Mouse (Mus musculus): ENCODE results near the gene Gm20388. TPM values are rescaled to one million over a fixed set of nuclear protein-coding genes. Genes with fewer than 3 reads are reported as not detected.

Gene Gm20388
- polyA plus RNA-seq, 1 experiment from 2014 or later, result not detected

- H3K9ac ChIP-seq (ENCODE audit: low read length), result no peak overlapping the region
- no peak overlapping the region for H3K27ac ChIP-seq (ENCODE audit: low read depth, low read length)
- H3K4me2 ChIP-seq, result no peak overlapping the region
- H3K9me3 ChIP-seq (ENCODE audit: control insufficient read depth, low read length), result no peaks in the 10 kb centered on the region
- H3K27me3 ChIP-seq (ENCODE audit: control insufficient read depth, insufficient read depth, low read length), result no peaks in the 10 kb centered on the region
- H3K4me1 ChIP-seq (ENCODE audit: control insufficient read depth, insufficient read depth, low read length), result 0 out of 2 replicates have a peak, but pooled peaks cover 2% of the 10 kb centered on the region
- H3K4me3 ChIP-seq (ENCODE audit: low read depth, low read length), result no peak overlapping the region
- H3K36me3 ChIP-seq (ENCODE audit: control insufficient read depth, insufficient read depth, low read length), result no peaks in the 10 kb centered on the region
- no peak for DNase-seq (ENCODE audit: low spot score, missing footprints)
- WGBS, result 87% methylated on average over 4 of the region's 4 CpGs
- ATAC-seq (ENCODE audit: low FRiP score), result no peak
These were observed 14.8 kb downstream of the Gm20388 start for GRCm38 (mm10) chr8:119925428-119925827.

GRCm38 (mm10) chr8:119926474-119926873, 15.8 kb downstream of the Gm20388 start:
- Histone ChIP-seq H3K9ac (ENCODE audit: low read length) (no peak overlapping the region), H3K4me1 (ENCODE audit: control insufficient read depth, insufficient read depth, low read length) (0 out of 2 replicates have a peak, but pooled peaks cover 2% of the 10 kb centered on the region), H3K4me2 (no peak overlapping the region), H3K36me3 (ENCODE audit: control insufficient read depth, insufficient read depth, low read length) (no peaks in the 10 kb centered on the region), H3K27ac (ENCODE audit: low read depth, low read length) (no peak overlapping the region), H3K9me3 (ENCODE audit: control insufficient read depth, low read length) (no peaks in the 10 kb centered on the region), H3K27me3 (ENCODE audit: control insufficient read depth, insufficient read depth, low read length) (no peaks in the 10 kb centered on the region), H3K4me3 (ENCODE audit: low read depth, low read length) (no peak overlapping the region)
- no peak for DNase-seq (ENCODE audit: low spot score, missing footprints)
- 80% methylated on average over 2 of the region's 2 CpGs for WGBS
- no peak for ATAC-seq (ENCODE audit: low FRiP score)

GRCm38 (mm10) chr8:119927422-119928092, 16.9 kb downstream of the Gm20388 start:
- ATAC-seq (ENCODE audit: low FRiP score), result 0 out of 2 replicates have a peak, but pooled peaks have one; percentile 54
- Histone ChIP-seq H3K4me1 (ENCODE audit: control insufficient read depth, insufficient read depth, low read length) (0 out of 2 replicates have a peak, but pooled peaks cover 2% of the 10 kb centered on the region), H3K4me2 (no peak overlapping the region), H3K9me3 (ENCODE audit: control insufficient read depth, low read length) (no peaks in the 10 kb centered on the region), H3K9ac (ENCODE audit: low read length) (no peak overlapping the region), H3K4me3 (ENCODE audit: low read depth, low read length) (no peak overlapping the region), H3K27me3 (ENCODE audit: control insufficient read depth, insufficient read depth, low read length) (no peaks in the 10 kb centered on the region), H3K27ac (ENCODE audit: low read depth, low read length) (no peak overlapping the region), H3K36me3 (ENCODE audit: control insufficient read depth, insufficient read depth, low read length) (no peaks in the 10 kb centered on the region; the same call in 1 of the 2 replicates)
- 42% methylated on average over 6 of the region's 6 CpGs for WGBS
- no peak for DNase-seq (ENCODE audit: low spot score, missing footprints)

- 88% methylated on average over 4 of the region's 4 CpGs for WGBS
- ATAC-seq (ENCODE audit: low FRiP score) (no peak), DNase-seq (ENCODE audit: low spot score, missing footprints) (no peak)
- Histone ChIP-seq H3K27me3 (ENCODE audit: control insufficient read depth, insufficient read depth, low read length) (no peaks in the 10 kb centered on the region), H3K27ac (ENCODE audit: low read depth, low read length) (no peak overlapping the region), H3K9ac (ENCODE audit: low read length) (no peak overlapping the region), H3K36me3 (ENCODE audit: control insufficient read depth, insufficient read depth, low read length) (peaks cover 8% of the 10 kb centered on the region), H3K9me3 (ENCODE audit: control insufficient read depth, low read length) (no peaks in the 10 kb centered on the region), H3K4me2 (no peak overlapping the region), H3K4me3 (ENCODE audit: low read depth, low read length) (no peak overlapping the region), H3K4me1 (ENCODE audit: control insufficient read depth, insufficient read depth, low read length) (no peaks in the 10 kb centered on the region)
These were observed 20.7 kb downstream of the Gm20388 start for GRCm38 (mm10) chr8:119931317-119931716.

- H3K9ac ChIP-seq (ENCODE audit: low read length), result no peak overlapping the region
- peaks cover 10% of the 10 kb centered on the region for H3K36me3 ChIP-seq (ENCODE audit: control insufficient read depth, insufficient read depth, low read length)
- 97% methylated on average over 4 of the region's 4 CpGs for WGBS
- H3K27me3 ChIP-seq (ENCODE audit: control insufficient read depth, insufficient read depth, low read length), result no peaks in the 10 kb centered on the region
- no peaks in the 10 kb centered on the region for H3K4me1 ChIP-seq (ENCODE audit: control insufficient read depth, insufficient read depth, low read length)
- no peak for DNase-seq (ENCODE audit: low spot score, missing footprints)
- H3K4me3 ChIP-seq (ENCODE audit: low read depth, low read length), result no peak overlapping the region
- no peaks in the 10 kb centered on the region for H3K9me3 ChIP-seq (ENCODE audit: control insufficient read depth, low read length)
- ATAC-seq (ENCODE audit: low FRiP score), result no peak
- H3K4me2 ChIP-seq, result no peak overlapping the region
- H3K27ac ChIP-seq (ENCODE audit: low read depth, low read length), result no peak overlapping the region
These were observed 23.0 kb downstream of the Gm20388 start for GRCm38 (mm10) chr8:119933681-119934080.

- no peak overlapping the region for H3K9ac ChIP-seq (ENCODE audit: low read length)
- ATAC-seq (ENCODE audit: low FRiP score) (no peak), DNase-seq (ENCODE audit: low spot score, missing footprints) (no peak)
- H3K9me3 ChIP-seq (ENCODE audit: control insufficient read depth, low read length), result no peaks in the 10 kb centered on the region
- H3K27ac ChIP-seq (ENCODE audit: low read depth, low read length), result no peak overlapping the region
- no peak overlapping the region for H3K4me2 ChIP-seq
- no peaks in the 10 kb centered on the region for H3K4me1 ChIP-seq (ENCODE audit: control insufficient read depth, insufficient read depth, low read length)
- H3K4me3 ChIP-seq (ENCODE audit: low read depth, low read length), result no peak overlapping the region
- WGBS, result 88% methylated on average over 6 of the region's 6 CpGs
- H3K36me3 ChIP-seq (ENCODE audit: control insufficient read depth, insufficient read depth, low read length), result peaks cover 10% of the 10 kb centered on the region
- H3K27me3 ChIP-seq (ENCODE audit: control insufficient read depth, insufficient read depth, low read length), result no peaks in the 10 kb centered on the region
These were observed 24.9 kb downstream of the Gm20388 start for GRCm38 (mm10) chr8:119935541-119935940.

- no peaks in the 10 kb centered on the region for H3K4me1 ChIP-seq (ENCODE audit: control insufficient read depth, insufficient read depth, low read length)
- H3K27me3 ChIP-seq (ENCODE audit: control insufficient read depth, insufficient read depth, low read length), result no peaks in the 10 kb centered on the region
- no peak overlapping the region for H3K9ac ChIP-seq (ENCODE audit: low read length)
- H3K4me2 ChIP-seq, result no peak overlapping the region
- no peak overlapping the region for H3K4me3 ChIP-seq (ENCODE audit: low read depth, low read length)
- H3K9me3 ChIP-seq (ENCODE audit: control insufficient read depth, low read length), result no peaks in the 10 kb centered on the region
- peaks cover 22% of the 10 kb centered on the region for H3K36me3 ChIP-seq (ENCODE audit: control insufficient read depth, insufficient read depth, low read length)
- ATAC-seq (ENCODE audit: low FRiP score) (no peak), DNase-seq (ENCODE audit: low spot score, missing footprints) (no peak)
- no peak overlapping the region for H3K27ac ChIP-seq (ENCODE audit: low read depth, low read length)
- WGBS, result 88% methylated on average over 7 of the region's 7 CpGs
These were observed 27.8 kb downstream of the Gm20388 start for GRCm38 (mm10) chr8:119938481-119938880.

- DNase-seq (ENCODE audit: low spot score, missing footprints) (no peak), ATAC-seq (ENCODE audit: low FRiP score) (no peak)
- no peak overlapping the region for H3K27ac ChIP-seq (ENCODE audit: low read depth, low read length)
- H3K4me1 ChIP-seq (ENCODE audit: control insufficient read depth, insufficient read depth, low read length), result no peaks in the 10 kb centered on the region
- H3K4me3 ChIP-seq (ENCODE audit: low read depth, low read length), result no peak overlapping the region
- H3K4me2 ChIP-seq, result no peak overlapping the region
- 82% methylated on average over 2 of the region's 2 CpGs for WGBS
- peaks cover 22% of the 10 kb centered on the region for H3K36me3 ChIP-seq (ENCODE audit: control insufficient read depth, insufficient read depth, low read length)
- H3K9me3 ChIP-seq (ENCODE audit: control insufficient read depth, low read length), result no peaks in the 10 kb centered on the region
- H3K27me3 ChIP-seq (ENCODE audit: control insufficient read depth, insufficient read depth, low read length), result no peaks in the 10 kb centered on the region
- no peak overlapping the region for H3K9ac ChIP-seq (ENCODE audit: low read length)
These were observed 28.7 kb downstream of the Gm20388 start for GRCm38 (mm10) chr8:119939336-119939735.

- Histone ChIP-seq H3K4me1 (ENCODE audit: control insufficient read depth, insufficient read depth, low read length) (no peaks in the 10 kb centered on the region), H3K27ac (ENCODE audit: low read depth, low read length) (no peak overlapping the region), H3K27me3 (ENCODE audit: control insufficient read depth, insufficient read depth, low read length) (no peaks in the 10 kb centered on the region), H3K36me3 (ENCODE audit: control insufficient read depth, insufficient read depth, low read length) (peaks cover 21% of the 10 kb centered on the region), H3K4me2 (no peak overlapping the region), H3K9me3 (ENCODE audit: control insufficient read depth, low read length) (no peaks in the 10 kb centered on the region), H3K4me3 (ENCODE audit: low read depth, low read length) (no peak overlapping the region), H3K9ac (ENCODE audit: low read length) (no peak overlapping the region)
- DNase-seq (ENCODE audit: low spot score, missing footprints) (no peak), ATAC-seq (ENCODE audit: low FRiP score) (no peak)
- WGBS, result 97% methylated on average over 18 of the region's 18 CpGs
These were observed 30.8 kb downstream of the Gm20388 start for GRCm38 (mm10) chr8:119941471-119941870.

Data from midbrain, embryonic 11.5 days (tissue).